Mouse (Mus musculus): ENCODE results near the gene Olfr1076. TPM values are rescaled to one million over a fixed set of nuclear protein-coding genes. Genes with fewer than 3 reads are reported as not detected.
"Not testable (repeated sequence)": the region's sequence is repeated elsewhere in the genome, so short reads cannot be mapped to it uniquely, and the experiment has no call there.

Gene Olfr1076
- polyA plus RNA-seq (2011; ENCODE audit: insufficient read depth, insufficient read length, low replicate concordance, missing spikeins), result not detected in 2 replicates

GRCm38 (mm10) chr2:86508161-86508560 is at the start of gene Olfr1076:
Gene Olfr1076 (plus strand): TSS chr2:86508461.
- no peak within 1 kb of the TSS for H3K27ac ChIP-seq (ENCODE audit: control insufficient read depth, insufficient read depth, low read depth, low read length, poor library complexity)
- no peak for TF ChIP-seq CTCF (IDR thresholded peaks at IDR 0.05; ENCODE audit: control insufficient read depth, insufficient read depth, low read length)
- no peak for TF ChIP-seq POLR2A (IDR thresholded peaks at IDR 0.05; ENCODE audit: borderline replicate concordance, control insufficient read depth, low read depth, low read length)
- H3K4me1 ChIP-seq (ENCODE audit: control insufficient read depth, insufficient read depth, low read length), result no peaks in the 10 kb centered on the region
- WGBS, result 63% methylated on average over 1 of the region's 1 CpGs
- H3K4me3 ChIP-seq (replicated peaks; ENCODE audit: control insufficient read depth, low read depth, low read length), result no peak within 1 kb of the TSS

DNA sequence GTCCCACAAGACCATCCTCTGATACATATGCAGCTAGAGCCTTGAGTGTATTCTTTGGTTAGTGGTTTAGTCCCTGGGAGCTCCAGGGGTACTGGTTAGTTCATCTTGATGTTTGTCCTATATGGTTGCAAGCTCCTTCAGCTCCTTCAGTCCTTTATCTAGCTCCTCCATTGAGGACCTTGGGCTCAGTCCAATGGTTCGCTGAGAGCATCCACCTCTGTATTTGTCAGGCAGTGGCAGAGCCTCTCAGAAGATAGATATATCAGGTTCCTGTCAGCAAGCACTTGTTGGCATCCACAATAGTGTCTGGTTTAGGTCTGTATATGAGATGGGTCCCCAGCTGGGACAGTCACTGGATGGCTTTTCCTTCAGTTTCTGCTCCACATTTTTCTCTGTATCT is 47.8 kb upstream of the Olfr1076 start:
- Histone ChIP-seq H3K4me1 (ENCODE audit: control insufficient read depth, insufficient read depth, low read length) (no peaks in the 10 kb centered on the region), H3K27ac (ENCODE audit: control insufficient read depth, insufficient read depth, low read depth, low read length, poor library complexity) (no peak overlapping the region), H3K4me3 (replicated peaks; ENCODE audit: control insufficient read depth, low read depth, low read length) (no peak overlapping the region)
- TF ChIP-seq CTCF (IDR thresholded peaks at IDR 0.05; ENCODE audit: control insufficient read depth, insufficient read depth, low read length) (no peak), POLR2A (IDR thresholded peaks at IDR 0.05; ENCODE audit: borderline replicate concordance, control insufficient read depth, low read depth, low read length) (no peak)
- WGBS, result 66% methylated on average over 1 of the region's 1 CpGs

DNA sequence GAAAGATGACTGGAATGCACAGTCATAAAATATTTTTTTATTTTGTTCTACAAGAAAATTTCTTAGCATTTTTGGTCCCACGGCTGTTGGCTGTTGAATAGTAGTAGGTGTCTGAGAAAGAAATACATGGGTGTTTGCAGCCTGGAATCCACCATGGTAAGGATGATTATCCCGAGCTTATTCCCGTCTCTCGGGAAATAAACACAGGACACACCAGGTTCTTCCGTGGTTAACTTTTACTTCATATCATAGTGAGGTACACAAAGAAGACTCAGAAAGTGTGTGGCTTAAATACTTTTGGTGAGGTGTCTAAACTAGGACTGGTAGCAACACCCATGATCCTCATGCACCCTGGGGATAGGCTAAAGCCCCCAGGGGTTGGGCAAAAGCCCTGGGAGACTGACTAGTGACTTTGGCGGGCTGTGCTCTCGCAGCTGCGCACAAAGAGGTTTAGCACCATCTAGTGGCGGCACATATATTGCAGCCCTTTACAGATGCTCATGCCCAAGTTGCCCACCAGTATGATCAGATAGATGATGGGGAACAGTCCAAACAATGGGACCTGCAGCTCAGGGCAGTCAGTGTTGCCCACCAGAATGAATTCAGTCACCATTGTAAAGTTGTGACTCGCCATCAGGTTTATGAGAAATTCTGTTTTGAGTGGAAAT is 43.7 kb upstream of the Olfr1076 start:
- no peak overlapping the region for H3K27ac ChIP-seq (ENCODE audit: control insufficient read depth, insufficient read depth, low read depth, low read length, poor library complexity)
- peak; percentile 55 for TF ChIP-seq CTCF (IDR thresholded peaks at IDR 0.05; ENCODE audit: control insufficient read depth, insufficient read depth, low read length)
- no peak for TF ChIP-seq POLR2A (IDR thresholded peaks at IDR 0.05; ENCODE audit: borderline replicate concordance, control insufficient read depth, low read depth, low read length)
- 22% methylated on average over 10 of the region's 10 CpGs for WGBS
- no peak overlapping the region for H3K4me3 ChIP-seq (replicated peaks; ENCODE audit: control insufficient read depth, low read depth, low read length)
- H3K4me1 ChIP-seq (ENCODE audit: control insufficient read depth, insufficient read depth, low read length), result no peaks in the 10 kb centered on the region

- WGBS, result 40% methylated on average over 1 of the region's 1 CpGs
- H3K4me1 ChIP-seq (ENCODE audit: control insufficient read depth, insufficient read depth, low read length), result no peaks in the 10 kb centered on the region
These were observed 21.0 kb upstream of the Olfr1076 start, which contains the start of gene Olfr228 for GRCm38 (mm10) chr2:86487286-86487685. Gene Olfr228 (minus strand): TSS chr2:86487386.

GRCm38 (mm10) chr2:86530991-86531390 is 22.7 kb downstream of the Olfr1076 start:
- 42% methylated on average over 1 of the region's 1 CpGs for WGBS
- no peaks in the 10 kb centered on the region for H3K4me1 ChIP-seq (ENCODE audit: control insufficient read depth, insufficient read depth, low read length)
- H3K27ac ChIP-seq (ENCODE audit: control insufficient read depth, insufficient read depth, low read depth, low read length, poor library complexity), result no peak overlapping the region
- TF ChIP-seq CTCF (IDR thresholded peaks at IDR 0.05; ENCODE audit: control insufficient read depth, insufficient read depth, low read length) (no peak), POLR2A (IDR thresholded peaks at IDR 0.05; ENCODE audit: borderline replicate concordance, control insufficient read depth, low read depth, low read length) (no peak)
- H3K4me3 ChIP-seq (replicated peaks; ENCODE audit: control insufficient read depth, low read depth, low read length), result no peak overlapping the region

More at GRCm38 (mm10) chr2:86487286-86487685, 21.0 kb upstream of the Olfr1076 start, which contains the start of gene Olfr228:
- Histone ChIP-seq H3K27ac (ENCODE audit: control insufficient read depth, insufficient read depth, low read depth, low read length, poor library complexity) (no peak within 1 kb of the TSS), H3K4me3 (replicated peaks; ENCODE audit: control insufficient read depth, low read depth, low read length) (no peak within 1 kb of the TSS)
- no peak for TF ChIP-seq CTCF (IDR thresholded peaks at IDR 0.05; ENCODE audit: control insufficient read depth, insufficient read depth, low read length)

GRCm38 (mm10) chr2:86542380-86542779 is 34.1 kb downstream of the Olfr1076 start, which contains the start of gene Olfr1079:
Gene Olfr1079 (minus strand): TSS chr2:86542480.
- H3K4me3 ChIP-seq (replicated peaks; ENCODE audit: control insufficient read depth, low read depth, low read length), result no peak within 1 kb of the TSS
- no peak within 1 kb of the TSS for H3K27ac ChIP-seq (ENCODE audit: control insufficient read depth, insufficient read depth, low read depth, low read length, poor library complexity)
- H3K4me1 ChIP-seq (ENCODE audit: control insufficient read depth, insufficient read depth, low read length), result no peaks in the 10 kb centered on the region
- no peak for TF ChIP-seq CTCF (IDR thresholded peaks at IDR 0.05; ENCODE audit: control insufficient read depth, insufficient read depth, low read length)
- no peak for TF ChIP-seq POLR2A (IDR thresholded peaks at IDR 0.05; ENCODE audit: borderline replicate concordance, control insufficient read depth, low read depth, low read length)
- 60% methylated on average over 1 of the region's 1 CpGs for WGBS

- H3K27ac ChIP-seq (ENCODE audit: control insufficient read depth, insufficient read depth, low read depth, low read length, poor library complexity); H3K4me1 ChIP-seq (ENCODE audit: control insufficient read depth, insufficient read depth, low read length); H3K4me3 ChIP-seq (replicated peaks; ENCODE audit: control insufficient read depth, low read depth, low read length): not testable (repeated sequence)
These were observed 49.9 kb downstream of the Olfr1076 start, which contains the start of gene Olfr1080 for GRCm38 (mm10) chr2:86558135-86558534. Gene Olfr1080 (minus strand): TSS chr2:86558235.

Other genes with a start within 250 kb of the Olfr1076 start
- not detected in 2 replicates for gene Olfr1051, start 229.4 kb upstream of the Olfr1076 start, polyA plus RNA-seq (2011; ENCODE audit: insufficient read depth, insufficient read length, low replicate concordance, missing spikeins)
- gene Olfr1052, start 216.0 kb upstream of the Olfr1076 start, polyA plus RNA-seq (2011; ENCODE audit: insufficient read depth, insufficient read length, low replicate concordance, missing spikeins), result not detected in 2 replicates
- not detected in 2 replicates for gene Olfr1053, start 193.2 kb upstream of the Olfr1076 start, polyA plus RNA-seq (2011; ENCODE audit: insufficient read depth, insufficient read length, low replicate concordance, missing spikeins)
- not detected in 2 replicates for gene Olfr1054, start 173.0 kb upstream of the Olfr1076 start, polyA plus RNA-seq (2011; ENCODE audit: insufficient read depth, insufficient read length, low replicate concordance, missing spikeins)
- gene Olfr1055, start 158.2 kb upstream of the Olfr1076 start, polyA plus RNA-seq (2011; ENCODE audit: insufficient read depth, insufficient read length, low replicate concordance, missing spikeins), result not detected in 2 replicates
- not detected in 2 replicates for gene Olfr1056, start 146.0 kb upstream of the Olfr1076 start, polyA plus RNA-seq (2011; ENCODE audit: insufficient read depth, insufficient read length, low replicate concordance, missing spikeins)
- not detected in 2 replicates for gene Olfr1057, start 130.1 kb upstream of the Olfr1076 start, polyA plus RNA-seq (2011; ENCODE audit: insufficient read depth, insufficient read length, low replicate concordance, missing spikeins)
- not detected in 2 replicates for gene Olfr1058, start 119.9 kb upstream of the Olfr1076 start, polyA plus RNA-seq (2011; ENCODE audit: insufficient read depth, insufficient read length, low replicate concordance, missing spikeins)
- gene Olfr1061, start 94.4 kb upstream of the Olfr1076 start, polyA plus RNA-seq (2011; ENCODE audit: insufficient read depth, insufficient read length, low replicate concordance, missing spikeins), result not detected in 2 replicates
- gene Olfr1062, start 81.7 kb upstream of the Olfr1076 start, polyA plus RNA-seq (2011; ENCODE audit: insufficient read depth, insufficient read length, low replicate concordance, missing spikeins), result 0.45 and 0.97 TPM in 2 replicates
- gene Olfr1065, start 57.9 kb upstream of the Olfr1076 start, polyA plus RNA-seq (2011; ENCODE audit: insufficient read depth, insufficient read length, low replicate concordance, missing spikeins), result not detected in 2 replicates
- gene Olfr1066, start 52.2 kb upstream of the Olfr1076 start, polyA plus RNA-seq (2011; ENCODE audit: insufficient read depth, insufficient read length, low replicate concordance, missing spikeins), result not detected in 2 replicates
- gene Olfr228, start 21.1 kb upstream of the Olfr1076 start, polyA plus RNA-seq (2011; ENCODE audit: insufficient read depth, insufficient read length, low replicate concordance, missing spikeins), result not detected in 2 replicates
- not detected in 2 replicates for gene Olfr1079, start 34.0 kb downstream of the Olfr1076 start, polyA plus RNA-seq (2011; ENCODE audit: insufficient read depth, insufficient read length, low replicate concordance, missing spikeins)
- gene Olfr1080, start 49.8 kb downstream of the Olfr1076 start, polyA plus RNA-seq (2011; ENCODE audit: insufficient read depth, insufficient read length, low replicate concordance, missing spikeins), result not detected in 2 replicates
- gene Olfr1082, start 90.5 kb downstream of the Olfr1076 start, polyA plus RNA-seq (2011; ENCODE audit: insufficient read depth, insufficient read length, low replicate concordance, missing spikeins), result 1.0 TPM in 1 of 2 replicates, not detected in the other
- gene Olfr1084, start 131.3 kb downstream of the Olfr1076 start, polyA plus RNA-seq (2011; ENCODE audit: insufficient read depth, insufficient read length, low replicate concordance, missing spikeins), result not detected in 2 replicates
- gene Olfr1085, start 153.6 kb downstream of the Olfr1076 start, polyA plus RNA-seq (2011; ENCODE audit: insufficient read depth, insufficient read length, low replicate concordance, missing spikeins), result 0.30 TPM in 1 of 2 replicates, not detected in the other
- gene Olfr1086, start 171.6 kb downstream of the Olfr1076 start, polyA plus RNA-seq (2011; ENCODE audit: insufficient read depth, insufficient read length, low replicate concordance, missing spikeins), result not detected in 2 replicates
- not detected in 2 replicates for gene Olfr1087, start 189.9 kb downstream of the Olfr1076 start, polyA plus RNA-seq (2011; ENCODE audit: insufficient read depth, insufficient read length, low replicate concordance, missing spikeins)
- gene Olfr1089, start 225.2 kb downstream of the Olfr1076 start, polyA plus RNA-seq (2011; ENCODE audit: insufficient read depth, insufficient read length, low replicate concordance, missing spikeins), result not detected in 2 replicates

Data from bone marrow, adult 2 months (tissue).